Mouse (Mus musculus) brain, embryonic 14.5 days (tissue): ENCODE data around the gene Gpr108. TPM values are rescaled to one million over a fixed set of nuclear protein-coding genes. Genes with fewer than 3 reads are reported as not detected.

Experiments
- DNase-seq: peaks from one replicate; pipeline ENCODE4 v3.0.0-alpha.2; 2011; ENCODE audit warnings: low read depth
- CTCF ChIP-seq: fragments of 200-500 bp; IDR thresholded peaks from 2 replicates; pipeline ENCODE4 v1.5.1; 2012; ENCODE audit warnings: inconsistent platforms, mild to moderate bottlenecking, moderate library complexity, borderline replicate concordance; ENCODE audit not compliant: insufficient read depth, insufficient read length; ENCODE audit errors: extremely low read depth
- POLR2A ChIP-seq: fragments of 200-500 bp; IDR thresholded peaks from 2 replicates; pipeline ENCODE4 v1.6.1; 2012; ENCODE audit warnings: mild to moderate bottlenecking, inconsistent platforms, borderline replicate concordance; ENCODE audit not compliant: poor library complexity, insufficient read depth, insufficient read length, severe bottlenecking; ENCODE audit errors: extremely low read depth
- polyA plus RNA-seq: library from polyadenylated mRNA; depleted of rRNA; stranded (reverse); fragments of >200 nt; gene quantifications from 2 replicates; pipeline ENCODE4 v1.2.3, GENCODE M21; 2012

Gene Gpr108
- polyA plus RNA-seq, 1 experiment, result 18.3 TPM

GRCm38 (mm10) chr17:57264972-57265945, 17.0 kb upstream of the Gpr108 start:
- TF ChIP-seq CTCF, result no peak
- no peak for TF ChIP-seq POLR2A
- DNase-seq, result peak; percentile 11

GRCm38 (mm10) chr17:57264164-57264563, 15.9 kb upstream of the Gpr108 start:
- DNase-seq, result no peak
- TF ChIP-seq POLR2A, result no peak
- TF ChIP-seq CTCF, result no peak

- TF ChIP-seq POLR2A (no peak), CTCF (no peak)
- no peak for DNase-seq
These were observed 14.8 kb upstream of the Gpr108 start for GRCm38 (mm10) chr17:57262901-57263550.

DNA sequence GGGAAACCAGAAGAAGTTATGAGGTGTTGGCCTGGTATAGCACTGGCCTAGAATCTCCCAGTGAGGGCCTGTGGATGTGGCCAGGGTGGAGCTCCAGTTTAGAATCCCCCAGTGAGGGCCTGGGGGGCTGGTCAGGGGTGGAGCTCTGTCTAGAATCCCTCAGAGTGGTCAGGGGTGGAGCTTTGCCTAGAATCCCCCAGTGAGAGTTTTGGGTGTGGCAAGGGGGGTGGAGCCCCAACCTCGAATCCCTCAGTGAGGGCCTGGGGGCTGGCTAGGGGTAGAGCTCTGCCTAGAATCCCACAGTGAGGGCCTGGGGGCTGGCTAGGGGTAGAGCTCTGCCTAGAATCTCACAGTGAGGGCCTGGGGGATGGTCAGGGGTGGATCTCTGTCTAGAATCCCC, 13.6 kb upstream of the Gpr108 start:
- DNase-seq, result no peak
- no peak for TF ChIP-seq CTCF
- TF ChIP-seq POLR2A, result no peak

GRCm38 (mm10) chr17:57261286-57261685, 13.0 kb upstream of the Gpr108 start:
- TF ChIP-seq CTCF, result no peak
- TF ChIP-seq POLR2A, result no peak
- no peak for DNase-seq

GRCm38 (mm10) chr17:57260351-57260750, 12.1 kb upstream of the Gpr108 start:
- no peak for TF ChIP-seq CTCF
- DNase-seq, result no peak

DNA sequence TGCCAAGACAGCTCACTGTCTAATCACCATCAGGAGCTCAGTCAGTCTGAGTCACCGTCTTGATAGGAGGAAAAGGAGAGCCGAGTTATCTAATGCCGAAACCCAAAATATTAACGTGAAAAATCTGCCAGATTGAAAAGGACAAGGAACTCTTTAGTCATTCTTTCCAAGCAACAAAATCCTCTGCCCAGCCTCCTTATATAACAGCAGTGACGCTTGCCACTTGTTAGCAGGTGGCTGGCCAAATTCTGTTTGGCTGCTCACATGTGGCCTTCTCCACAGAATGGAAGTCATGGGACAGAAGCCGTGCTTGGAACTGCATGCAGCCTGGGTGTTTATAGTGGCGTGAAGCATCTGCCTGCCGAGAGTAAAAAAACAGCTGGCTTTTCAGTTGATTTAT, 11.5 kb upstream of the Gpr108 start:
- TF ChIP-seq POLR2A (no peak), CTCF (no peak)
- DNase-seq, result no peak

GRCm38 (mm10) chr17:57258191-57258590, 9.9 kb upstream of the Gpr108 start:
- TF ChIP-seq POLR2A, result no peak
- TF ChIP-seq CTCF, result no peak
- DNase-seq, result no peak

GRCm38 (mm10) chr17:57256921-57257485, 8.8 kb upstream of the Gpr108 start:
- DNase-seq, result no peak
- no peak for TF ChIP-seq POLR2A
- no peak for TF ChIP-seq CTCF

DNA sequence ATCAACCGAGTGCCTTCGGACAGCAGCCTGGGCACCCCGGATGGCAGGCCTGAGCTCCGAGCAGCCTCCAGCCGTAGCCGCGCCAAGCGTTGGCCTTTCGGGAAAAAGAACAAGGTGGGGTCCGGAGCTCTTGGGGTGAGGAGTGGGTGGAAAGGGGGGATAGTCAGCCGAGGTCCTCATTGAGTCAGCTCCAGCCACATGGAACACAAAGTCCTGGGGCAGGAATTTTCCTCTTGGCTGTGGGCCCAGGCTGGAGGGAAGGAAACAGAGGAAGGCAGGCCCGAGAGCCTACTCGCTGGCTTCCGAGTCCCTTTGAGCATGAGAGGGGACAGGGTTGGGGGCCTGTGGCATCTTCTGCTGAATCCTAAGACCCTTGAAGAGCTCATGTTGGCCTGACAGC, 7.1 kb upstream of the Gpr108 start:
- DNase-seq, result no peak
- TF ChIP-seq CTCF, result no peak
- TF ChIP-seq POLR2A, result no peak

GRCm38 (mm10) chr17:57253306-57253705, 5.1 kb upstream of the Gpr108 start:
- TF ChIP-seq CTCF (no peak), POLR2A (no peak)
- DNase-seq, result no peak

- DNase-seq, result no peak
- no peak for TF ChIP-seq POLR2A
- TF ChIP-seq CTCF, result no peak
These were observed 3.2 kb upstream of the Gpr108 start for GRCm38 (mm10) chr17:57251431-57251830.
